14 mouse cellular contexts compared by ENCODE assay signal in genomic region chr13:46841668-46842067, GRCm38 (mm10).
DNase-seq lines count a peak whose midpoint lies in the region; ATAC-seq and TF ChIP-seq lines count a peak whose summit lies in the region.
"Had no signal": no experiment of that assay in that cellular context is flagged by ENCODE, and none has a peak within 500 bp of the region (broad histone marks: within the 10 kb centered on the region; RNA-seq: fewer than 3 reads in every experiment).

No protein-coding gene starts in this region.

- no peak for DNase-seq in gastrocnemius, adult 2 months
- no peak for DNase-seq in gastrocnemius, adult 8-10 months (ENCODE audit: low spot score in 2 of 2)
- DNase-seq in lung, adult 18-20 months, result no peak
- DNase-seq in cerebellum, postnatal 36 days, result peak; percentile 62 to 63
- DNase-seq in stomach, postnatal 0 days (ENCODE audit: low spot score), result no peak
- DNase-seq in layer of hippocampus, adult 9-11 months, result no peak
- DNase-seq: B cell, adult 2 months; liver, embryonic 13.5 days; right cerebral cortex, postnatal 25 days; thymus, postnatal 14 days had no signal

- H3K27ac ChIP-seq in gastrocnemius, adult 2 months, result peak overlapping the region; percentile 84
- H3K27ac ChIP-seq in lung, embryonic 16.5 days (ENCODE audit: low read length), result 0 out of 2 replicates have a peak overlapping the region, but pooled peaks have one; percentile 3
- H3K27ac ChIP-seq in stomach, postnatal 0 days (replicated peaks), result peak overlapping the region; percentile 79; the same call in 1 of the 2 replicates
- H3K27ac ChIP-seq: forebrain, embryonic 10.5 days; kidney, postnatal 0 days; liver, embryonic 13.5 days; midbrain, embryonic 12.5 days had no signal

- no peaks in the 10 kb centered on the region for H3K27me3 ChIP-seq in lung, embryonic 16.5 days (ENCODE audit: control insufficient read depth, insufficient read depth, low read depth, low read length)
- no peaks in the 10 kb centered on the region for H3K27me3 ChIP-seq in stomach, postnatal 0 days (ENCODE audit: control insufficient read depth, insufficient read depth, low read length)
- H3K27me3 ChIP-seq: liver, embryonic 13.5 days; midbrain, embryonic 12.5 days had no signal

- WGBS in lung, embryonic 16.5 days, result 84% methylated on average over 3 of the region's 3 CpGs
- 70% methylated on average over 3 of the region's 3 CpGs for WGBS in stomach, postnatal 0 days

- H3K4me1 ChIP-seq in lung, embryonic 16.5 days (replicated peaks; ENCODE audit: control insufficient read depth, insufficient read depth, low read length), result no peaks in the 10 kb centered on the region; the same call in 1 of the 2 replicates
- no peaks in the 10 kb centered on the region for H3K4me1 ChIP-seq in stomach, postnatal 0 days (replicated peaks; ENCODE audit: control insufficient read depth, insufficient read depth)
- H3K4me1 ChIP-seq: liver, embryonic 13.5 days had no signal

- no peak overlapping the region for H3K4me2 ChIP-seq in lung, embryonic 16.5 days (ENCODE audit: low read depth, low read length)
- H3K4me2 ChIP-seq in stomach, postnatal 0 days (replicated peaks; ENCODE audit: low read depth), result no peak overlapping the region
- H3K4me2 ChIP-seq: liver, embryonic 13.5 days; midbrain, embryonic 12.5 days had no signal

- no peak overlapping the region for H3K9ac ChIP-seq in lung, embryonic 16.5 days (ENCODE audit: low read length)
- H3K9ac ChIP-seq in stomach, postnatal 0 days (ENCODE audit: low read length), result no peak overlapping the region
- H3K9ac ChIP-seq: liver, embryonic 13.5 days; midbrain, embryonic 12.5 days had no signal

- intact Hi-C loops in gastrocnemius, adult 2 months (cut with DNase I), result loop anchor here (2.0 kb wide), 1 partner anchor 87 kb away; the partner anchor contains the start of gene Kif13a

- TF ChIP-seq CTCF in gastrocnemius, adult 2 months (IDR thresholded peaks at IDR 0.05), result no peak
- no peak for TF ChIP-seq CTCF in stomach, postnatal 0 days (IDR thresholded peaks at IDR 0.05; ENCODE audit: low read depth)

- H3K4me3 ChIP-seq in gastrocnemius, adult 2 months, result peak overlapping the region; percentile 49
- no peak overlapping the region for H3K4me3 ChIP-seq in lung, embryonic 16.5 days (ENCODE audit: low read length)
- H3K4me3 ChIP-seq in stomach, postnatal 0 days (ENCODE audit: low read depth, low read length), result no peak overlapping the region
- H3K4me3 ChIP-seq: forebrain, embryonic 10.5 days; liver, embryonic 13.5 days; midbrain, embryonic 12.5 days had no signal

- no peak for ATAC-seq in lung, embryonic 16.5 days (ENCODE audit: low read depth)
- ATAC-seq in stomach, postnatal 0 days (ENCODE audit: low FRiP score, low TSS enrichment), result no peak

- no peaks in the 10 kb centered on the region for H3K36me3 ChIP-seq in lung, embryonic 16.5 days (ENCODE audit: control insufficient read depth, insufficient read depth, low read length)
- no peaks in the 10 kb centered on the region for H3K36me3 ChIP-seq in stomach, postnatal 0 days (ENCODE audit: control insufficient read depth, insufficient read depth, low read length)
- H3K36me3 ChIP-seq: forebrain, embryonic 10.5 days; liver, embryonic 13.5 days; midbrain, embryonic 12.5 days had no signal

- H3K9me3 ChIP-seq in lung, embryonic 16.5 days (ENCODE audit: control insufficient read depth, low read length), result no peaks in the 10 kb centered on the region
- H3K9me3 ChIP-seq in stomach, postnatal 0 days (ENCODE audit: control insufficient read depth, low read length), result no peaks in the 10 kb centered on the region
- H3K9me3 ChIP-seq: forebrain, embryonic 10.5 days; liver, embryonic 13.5 days; midbrain, embryonic 12.5 days had no signal

- no peak for TF ChIP-seq EP300 in stomach, postnatal 0 days (optimal IDR thresholded peaks at IDR 0.05)

Comparison
In these comparisons a context has a peak if more than half of its experiments do, and no peak if none do; other contexts are left out.
1. DNase-seq: peak in cerebellum, postnatal 36 days (2 of 2); none in gastrocnemius, adult 2 months (single experiment), gastrocnemius, adult 8-10 months (0 of 2), lung, adult 18-20 months (0 of 2), stomach, postnatal 0 days (single experiment) and layer of hippocampus, adult 9-11 months (single experiment).
2. H3K27ac ChIP-seq: peak in every context shown above with its lines; median percentile 84 in gastrocnemius, adult 2 months; 79 in stomach, postnatal 0 days; 3 in lung, embryonic 16.5 days.